Mouse (Mus musculus): ENCODE data around the gene Usp44. TPM values are rescaled to one million over a fixed set of nuclear protein-coding genes. Genes with fewer than 3 reads are reported as not detected.
A peak's percentile ranks its signal among the peaks of the same experiment; 100 is the strongest.
"Not testable (repeated sequence)": the region's sequence is repeated elsewhere in the genome, so short reads cannot be mapped to it uniquely, and the experiment has no call there.

Gene Usp44
- not detected in 2 replicates for total RNA-seq (2017)

DNA sequence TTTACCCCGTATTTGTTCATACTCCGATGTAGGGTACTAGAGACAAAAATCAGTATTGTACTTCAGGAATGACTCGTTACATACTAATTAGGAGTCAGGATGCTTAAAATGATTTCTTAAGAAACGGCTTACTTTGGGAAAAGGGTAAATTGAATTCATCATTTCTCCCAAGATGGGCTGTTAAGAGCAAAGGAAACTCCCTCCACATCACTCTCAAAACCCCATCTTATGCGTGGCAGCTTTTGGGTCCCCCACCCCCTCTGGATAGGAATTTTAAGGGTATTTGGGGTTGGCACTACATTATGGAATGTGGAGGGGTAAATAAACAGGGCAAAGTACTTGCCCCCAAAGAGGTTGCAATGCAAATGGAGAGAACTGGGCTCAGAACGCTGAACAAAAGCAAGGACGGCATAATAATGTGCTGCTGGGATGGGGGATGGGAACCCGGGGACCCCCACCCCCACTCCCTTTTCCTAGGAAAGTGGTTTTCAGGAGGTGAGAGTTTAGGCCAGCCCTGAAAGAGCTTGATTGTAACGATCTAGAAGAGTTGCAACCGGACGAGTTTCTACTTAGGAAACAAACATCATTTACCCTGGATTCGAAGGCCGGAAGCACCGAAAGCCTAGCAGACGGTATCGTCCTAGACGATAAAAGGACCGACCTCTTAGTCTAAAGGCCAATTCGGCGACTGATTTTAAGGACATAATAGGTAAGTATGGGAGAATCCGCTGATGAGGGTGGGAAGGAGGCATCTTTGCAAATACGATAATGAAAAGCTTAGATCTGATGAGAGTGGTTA, at the start of gene Usp44:
Gene Usp44, plus strand, starts transcription at position 625 of the 799 bp plus-strand sequence.
- ATAC-seq (ENCODE audit: extremely low read depth, insufficient number of reproducible peaks, low FRiP score, poor library complexity, severe bottlenecking): no peak

DNA sequence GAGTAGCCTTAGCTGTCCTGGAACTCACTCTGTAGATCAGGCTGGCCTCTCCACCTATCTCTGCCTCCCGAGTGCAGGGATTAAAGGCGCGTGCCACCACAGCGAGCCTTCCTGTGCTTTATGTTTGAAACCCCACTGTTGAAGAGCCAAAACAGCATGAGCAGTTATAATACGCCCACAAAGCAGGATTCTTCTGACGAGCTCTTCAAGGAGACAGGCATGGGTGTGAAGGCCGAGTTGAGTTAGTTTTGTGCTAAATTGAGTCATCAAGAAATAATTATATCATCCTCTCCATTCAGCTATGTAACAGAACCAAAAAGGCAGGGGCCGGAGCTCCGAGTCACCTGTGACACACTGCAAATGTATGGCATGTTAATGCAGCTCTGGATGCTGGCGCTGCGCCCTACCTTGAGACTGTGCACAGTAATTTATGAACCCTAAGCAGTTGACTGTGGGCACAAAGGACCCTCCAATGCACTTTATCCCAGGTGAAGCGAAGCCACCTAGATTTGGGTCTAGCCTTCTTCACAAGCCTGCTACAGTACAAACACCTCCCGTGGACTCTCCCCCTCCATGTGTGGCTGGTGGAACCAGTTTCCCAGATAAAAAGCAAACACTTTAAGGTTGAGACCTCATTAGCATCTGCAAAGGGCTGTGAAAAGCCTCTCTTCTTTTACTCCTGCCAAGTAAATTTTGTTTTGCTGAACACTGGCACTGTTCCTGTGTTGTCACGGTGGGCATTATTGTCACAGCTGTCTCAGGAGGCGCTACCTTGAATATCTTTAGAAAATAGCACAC, 47.9 kb upstream of the Usp44 start:
- ATAC-seq (ENCODE audit: extremely low read depth, insufficient number of reproducible peaks, low FRiP score, poor library complexity, severe bottlenecking): no peak

DNA sequence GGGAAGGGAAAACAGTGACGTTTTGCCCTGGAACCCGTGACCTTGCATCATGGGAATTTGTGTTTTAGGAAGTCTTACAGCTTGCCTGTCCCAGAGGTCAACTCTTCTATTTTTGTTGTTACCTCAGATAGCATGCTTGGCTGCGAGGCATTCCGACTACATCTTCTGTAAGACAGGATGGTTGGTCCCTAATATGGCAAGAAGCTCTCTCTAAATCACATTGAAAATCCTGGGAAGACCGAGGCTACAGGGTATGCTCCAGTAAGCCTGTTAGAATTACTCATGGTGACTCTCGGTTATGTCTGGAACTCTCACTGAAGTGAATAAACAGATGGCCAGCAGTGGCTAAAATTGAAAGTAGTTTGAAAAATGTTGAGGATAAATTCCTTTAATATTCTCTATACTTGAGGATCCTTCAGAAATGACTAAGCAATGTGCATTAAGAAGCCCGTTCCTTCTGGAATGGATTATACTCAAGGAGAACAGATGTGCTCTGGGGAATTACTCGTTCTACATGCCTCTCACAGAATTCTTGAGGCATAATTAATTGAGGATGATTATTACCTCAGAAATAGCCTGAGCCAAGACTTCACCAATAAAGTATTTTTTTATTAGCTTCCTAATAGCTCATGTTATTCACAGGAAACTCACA, 31.5 kb upstream of the Usp44 start:
- no peak for ATAC-seq (ENCODE audit: extremely low read depth, insufficient number of reproducible peaks, low FRiP score, poor library complexity, severe bottlenecking)

DNA sequence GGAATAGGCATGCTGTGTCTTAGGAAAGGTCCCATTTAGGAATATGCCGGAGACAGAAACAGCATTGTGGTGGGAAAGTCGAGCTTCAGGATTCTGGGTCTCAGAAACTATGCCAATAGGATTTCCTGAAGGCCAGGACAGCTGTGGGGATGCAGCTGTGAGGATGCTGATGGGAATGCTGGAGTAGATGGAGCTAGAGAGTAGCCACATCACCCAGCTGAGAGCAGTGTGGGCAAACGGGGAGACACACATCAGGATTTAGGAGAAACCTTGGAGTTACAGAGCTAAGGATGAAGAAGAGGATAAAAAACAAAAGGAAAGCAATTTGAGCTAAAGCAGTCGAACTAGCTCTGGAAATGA, 31.0 kb upstream of the Usp44 start:
- ATAC-seq (ENCODE audit: extremely low read depth, insufficient number of reproducible peaks, low FRiP score, poor library complexity, severe bottlenecking): no peak

DNA sequence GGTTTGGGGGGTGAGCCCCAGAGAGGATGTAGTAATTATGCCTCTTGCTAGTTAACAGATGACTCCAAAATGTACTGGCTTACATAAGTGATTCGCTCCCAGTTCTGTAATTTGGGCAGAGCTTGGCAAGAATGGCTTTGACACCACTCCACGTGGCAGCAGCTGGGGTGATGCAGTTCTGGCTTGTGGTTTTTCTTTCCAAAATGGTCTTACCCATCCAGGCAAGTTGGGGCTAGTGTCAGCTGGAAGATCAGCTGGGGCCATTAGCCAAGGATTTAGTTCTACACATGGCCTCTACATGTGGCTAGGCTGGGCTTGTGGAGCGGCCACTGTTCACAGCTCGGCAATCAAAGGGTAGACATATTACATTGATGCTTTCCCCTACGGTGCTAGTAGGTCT, 30.5 kb upstream of the Usp44 start:
- ATAC-seq (ENCODE audit: extremely low read depth, insufficient number of reproducible peaks, low FRiP score, poor library complexity, severe bottlenecking): no peak

DNA sequence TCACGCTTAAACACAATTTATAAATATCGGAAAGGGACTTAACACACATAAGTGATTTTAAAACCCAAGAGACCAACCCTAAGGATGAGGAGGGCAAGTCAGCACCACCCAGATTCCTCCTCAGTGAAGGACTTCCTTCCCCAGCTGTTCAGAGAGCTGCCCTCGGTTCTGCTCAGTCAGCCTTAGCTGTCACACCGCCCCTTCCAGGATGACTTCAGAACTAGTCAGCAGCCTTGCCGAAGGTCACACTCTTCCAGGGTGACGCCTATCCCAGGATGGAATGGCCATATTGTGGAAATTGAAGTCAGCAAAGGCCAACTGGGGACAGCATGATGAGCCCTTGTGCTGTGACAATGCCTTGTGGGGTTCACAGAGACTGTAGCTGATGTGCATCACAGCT, 28.2 kb upstream of the Usp44 start:
- ATAC-seq (ENCODE audit: extremely low read depth, insufficient number of reproducible peaks, low FRiP score, poor library complexity, severe bottlenecking): no peak

DNA sequence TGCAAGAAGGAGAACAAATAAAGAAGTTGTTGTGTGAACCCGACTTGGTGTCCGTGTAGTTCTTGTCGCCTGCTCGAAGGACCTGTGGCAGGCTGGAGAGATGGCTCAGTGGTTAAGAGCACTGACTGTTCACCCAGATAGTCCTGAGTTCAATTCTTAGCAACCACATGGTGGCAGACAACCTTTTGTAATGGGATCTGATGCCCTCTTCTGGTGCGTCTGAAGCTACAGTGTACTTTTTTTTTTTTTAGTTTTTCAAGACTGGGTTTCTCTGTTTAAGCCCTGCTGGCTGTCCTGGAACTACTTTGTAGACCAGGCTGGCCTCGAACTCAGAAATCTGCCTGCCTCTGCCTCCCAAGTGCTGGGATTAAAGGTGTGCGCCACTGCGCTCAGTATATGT, 21.9 kb upstream of the Usp44 start:
- ATAC-seq (ENCODE audit: extremely low read depth, insufficient number of reproducible peaks, low FRiP score, poor library complexity, severe bottlenecking): not testable (repeated sequence)

DNA sequence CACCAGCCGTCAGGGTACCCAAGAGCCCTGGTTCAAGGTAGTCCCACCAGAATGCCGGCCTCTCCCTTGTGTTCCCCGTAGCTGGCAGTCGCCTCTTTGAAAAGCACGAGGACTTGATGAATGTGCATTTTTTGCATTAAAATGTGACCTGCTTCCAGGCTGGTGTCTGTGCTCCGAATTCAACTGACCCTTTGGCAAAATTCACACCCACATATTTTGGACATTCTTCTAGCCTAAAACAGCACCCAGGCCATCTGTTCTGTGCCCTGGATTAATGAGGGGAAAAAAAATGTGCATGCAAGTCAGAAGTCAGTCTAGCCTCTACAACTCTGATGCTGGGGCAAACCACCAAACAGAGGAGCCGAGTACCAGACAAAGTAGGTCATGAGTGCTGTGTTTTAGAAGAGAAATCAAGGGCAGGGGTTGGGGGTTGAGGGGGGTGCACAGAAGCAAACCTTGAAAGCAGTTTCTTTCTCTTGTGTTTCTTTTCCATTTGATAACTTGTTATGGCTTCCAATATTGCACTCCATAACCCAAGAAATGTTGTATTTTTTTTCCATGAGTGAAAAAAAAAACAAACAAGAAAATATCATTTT, 20.7 kb upstream of the Usp44 start:
- no peak for ATAC-seq (ENCODE audit: extremely low read depth, insufficient number of reproducible peaks, low FRiP score, poor library complexity, severe bottlenecking)

DNA sequence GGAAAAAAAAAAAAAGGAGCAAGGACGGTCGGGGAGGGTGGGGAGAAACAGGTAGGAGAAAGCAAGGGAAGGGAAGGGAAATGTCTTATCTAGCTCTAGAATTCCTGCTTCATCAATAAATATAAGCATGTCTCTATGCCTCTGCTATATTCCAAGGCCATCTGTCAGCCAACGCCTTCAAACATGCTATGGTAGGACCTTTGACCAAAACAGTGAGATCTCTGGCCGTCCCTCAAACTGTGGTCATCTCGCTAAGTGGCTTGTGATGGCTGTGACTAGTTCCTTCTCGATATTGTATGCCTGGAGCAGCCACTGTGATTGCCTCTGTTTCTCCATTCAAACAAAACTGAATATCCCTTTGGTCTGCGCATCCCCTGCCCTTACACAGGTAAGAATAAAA, 19.3 kb upstream of the Usp44 start:
- no peak for ATAC-seq (ENCODE audit: extremely low read depth, insufficient number of reproducible peaks, low FRiP score, poor library complexity, severe bottlenecking)

DNA sequence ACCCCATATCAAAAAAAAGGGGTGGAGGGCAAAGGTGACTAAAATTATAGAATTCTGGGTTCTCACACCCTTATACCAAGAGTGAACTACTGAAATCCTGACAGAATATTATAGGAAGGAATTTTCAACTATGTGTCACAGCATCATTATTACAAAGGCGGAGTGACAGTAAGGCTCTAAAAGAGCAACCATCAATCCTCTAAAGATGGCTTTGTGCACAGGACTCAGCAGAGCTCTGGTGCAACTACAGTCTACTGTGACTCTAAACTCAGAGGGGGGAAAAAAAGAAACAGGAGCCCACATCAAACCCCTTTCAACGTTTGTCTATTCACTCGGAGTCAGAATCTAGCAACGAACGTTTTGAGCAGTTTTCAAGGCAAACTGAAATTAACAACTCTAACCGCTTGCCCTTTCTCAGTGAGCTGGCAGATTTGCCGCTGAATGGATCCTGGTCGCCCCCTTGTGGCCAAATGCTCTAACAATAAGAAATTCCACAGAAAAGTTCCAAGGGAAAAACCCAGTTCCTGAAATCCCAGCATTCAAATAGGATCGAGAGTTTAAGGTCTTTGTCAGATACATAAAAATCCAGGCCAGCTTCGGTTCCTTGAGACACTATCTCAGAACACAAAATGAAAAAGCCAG, 18.5 kb upstream of the Usp44 start:
- ATAC-seq (ENCODE audit: extremely low read depth, insufficient number of reproducible peaks, low FRiP score, poor library complexity, severe bottlenecking): no peak

DNA sequence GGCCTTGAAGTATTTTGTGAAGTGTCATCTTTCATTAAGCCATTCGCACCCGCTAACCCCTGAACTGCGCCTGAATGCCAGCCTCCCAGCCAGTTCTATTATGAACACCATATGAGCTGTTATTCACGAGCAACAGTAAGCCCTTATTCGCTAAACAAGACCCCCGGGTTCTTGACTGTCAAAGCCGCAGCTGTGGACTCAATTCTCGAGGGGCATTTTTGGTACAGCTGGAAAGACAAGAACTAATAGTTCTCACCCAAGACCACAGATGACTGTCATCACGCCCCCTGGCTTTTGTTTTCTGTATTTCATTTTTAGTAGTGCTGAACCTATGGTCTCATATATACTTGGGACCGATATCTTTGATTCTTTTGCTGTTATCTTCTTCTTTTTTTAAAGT, 17.6 kb upstream of the Usp44 start:
- no peak for ATAC-seq (ENCODE audit: extremely low read depth, insufficient number of reproducible peaks, low FRiP score, poor library complexity, severe bottlenecking)

DNA sequence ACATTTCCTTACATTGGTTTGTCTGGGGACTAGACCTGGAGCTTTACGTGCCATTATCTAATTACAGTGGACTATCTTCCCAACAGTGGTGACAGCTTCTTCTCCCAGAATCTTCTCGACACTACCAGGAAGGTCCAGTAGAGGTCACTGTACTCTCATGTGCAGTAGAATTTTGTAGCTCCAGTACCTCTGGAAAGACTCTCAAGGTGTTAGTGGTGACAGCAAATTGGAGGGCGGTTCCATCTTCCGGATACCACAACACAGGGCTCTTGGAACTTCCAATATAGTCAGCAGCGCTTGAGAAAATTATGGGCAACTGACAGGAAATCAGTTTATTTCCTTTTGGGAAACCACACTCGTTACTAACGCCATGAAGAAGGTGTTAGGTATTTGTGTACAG, 12.7 kb upstream of the Usp44 start:
- ATAC-seq (ENCODE audit: extremely low read depth, insufficient number of reproducible peaks, low FRiP score, poor library complexity, severe bottlenecking): peak; percentile 36; the same call in 1 of the 2 replicates

DNA sequence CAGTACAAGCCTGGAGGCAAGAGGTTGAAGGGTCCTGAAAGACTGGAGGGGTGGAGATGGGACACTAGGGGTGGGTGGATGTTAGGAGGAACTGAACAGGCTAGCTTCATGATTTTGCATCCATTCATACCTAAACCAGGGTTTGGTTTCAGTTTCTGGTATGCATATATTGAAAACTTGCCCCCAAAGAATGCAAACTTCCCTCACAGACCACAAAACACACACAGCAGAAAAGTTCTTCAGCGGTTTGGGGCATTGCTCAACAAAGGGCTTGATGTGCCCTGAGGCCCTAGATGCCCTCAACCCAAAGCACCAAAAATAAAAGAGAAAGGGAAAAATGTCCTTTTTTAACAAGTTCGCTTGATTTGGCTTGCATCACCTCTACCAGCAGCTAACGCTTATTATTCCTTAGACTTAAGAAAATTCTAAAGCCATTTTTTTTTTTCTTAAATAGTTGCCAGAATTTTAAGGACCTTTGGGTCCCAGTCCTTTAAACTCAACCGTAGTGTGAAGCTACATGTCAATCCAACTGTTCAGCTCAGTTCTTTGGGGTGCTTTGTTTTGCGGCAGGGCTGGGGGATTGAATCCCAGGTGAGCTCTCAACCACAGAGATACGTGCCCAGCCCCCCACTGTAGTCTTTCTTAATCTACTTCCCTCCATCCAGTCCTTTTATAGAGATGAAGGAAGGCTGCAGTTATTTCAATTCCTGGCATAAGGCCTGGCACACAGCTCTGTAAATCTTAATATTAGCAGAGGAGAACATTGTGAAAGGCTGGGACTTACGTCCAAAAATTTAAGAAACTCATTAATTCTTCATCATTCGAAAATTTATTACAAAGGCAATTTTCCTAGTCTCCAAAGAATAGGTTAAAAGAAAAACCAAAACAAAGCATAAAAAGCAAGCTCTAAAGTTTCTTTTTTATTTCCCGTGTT, 1.2 kb upstream of the Usp44 start:
- no peak for ATAC-seq (ENCODE audit: extremely low read depth, insufficient number of reproducible peaks, low FRiP score, poor library complexity, severe bottlenecking)

DNA sequence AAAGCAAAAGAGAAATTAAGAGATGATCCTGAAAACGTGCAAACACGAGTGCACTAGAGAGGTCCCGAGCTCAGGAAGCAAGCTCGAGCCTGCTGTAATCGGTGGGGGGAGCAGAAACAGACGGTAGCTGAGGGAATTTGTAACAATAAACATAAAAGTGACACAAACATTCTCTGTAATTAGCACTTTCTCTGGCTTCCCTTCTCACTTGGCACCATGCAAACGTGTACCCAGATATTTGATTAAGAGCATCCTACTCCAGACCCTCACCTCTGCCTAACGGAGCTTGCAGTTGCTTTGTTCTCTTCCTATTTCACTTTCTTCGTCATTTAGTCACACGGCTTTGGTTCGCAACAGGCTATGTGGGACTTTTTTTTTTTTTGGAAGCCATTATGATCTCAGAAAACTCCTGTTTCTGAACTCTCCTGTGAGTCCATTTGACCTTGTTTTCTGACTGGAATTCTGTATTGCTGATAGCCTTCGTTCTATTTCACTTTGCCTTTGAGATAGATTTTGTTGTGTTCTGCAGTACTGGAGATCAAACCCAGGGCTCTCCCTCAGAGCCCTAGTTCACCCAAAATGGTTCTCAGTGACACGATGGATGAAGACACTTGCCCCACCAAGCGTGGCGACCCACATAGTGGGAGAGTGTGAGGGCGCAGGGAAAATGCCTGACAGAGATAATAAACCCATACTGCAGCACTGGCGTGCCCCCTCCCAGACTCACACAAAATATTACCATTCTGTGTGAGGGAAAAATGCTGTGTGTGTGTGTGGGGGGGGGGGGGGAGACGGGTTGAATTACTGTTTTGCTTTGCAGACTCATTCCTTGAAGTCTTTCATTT, 597 bp downstream of the Usp44 start:
- no peak for ATAC-seq (ENCODE audit: extremely low read depth, insufficient number of reproducible peaks, low FRiP score, poor library complexity, severe bottlenecking)

DNA sequence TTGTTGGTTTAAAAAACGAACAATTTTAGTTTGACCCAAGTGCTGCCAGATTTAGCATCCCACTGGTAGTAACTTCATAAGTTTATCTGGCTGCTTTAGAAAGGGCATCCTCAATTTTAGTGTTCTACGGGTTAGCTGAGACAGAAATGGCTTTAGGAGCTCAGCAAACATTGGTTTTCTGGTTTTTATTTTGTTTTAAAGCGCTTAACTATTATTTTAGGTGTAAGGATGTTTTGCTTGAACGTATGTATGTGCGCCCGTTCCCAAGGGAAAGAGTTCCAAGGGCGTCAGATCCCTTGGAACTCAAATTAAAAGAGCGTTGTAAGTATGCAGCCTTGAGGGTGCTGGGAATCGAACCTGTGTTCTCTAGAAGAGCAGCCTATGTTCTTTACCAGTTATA, 1.5 kb downstream of the Usp44 start:
- ATAC-seq (ENCODE audit: extremely low read depth, insufficient number of reproducible peaks, low FRiP score, poor library complexity, severe bottlenecking): no peak

DNA sequence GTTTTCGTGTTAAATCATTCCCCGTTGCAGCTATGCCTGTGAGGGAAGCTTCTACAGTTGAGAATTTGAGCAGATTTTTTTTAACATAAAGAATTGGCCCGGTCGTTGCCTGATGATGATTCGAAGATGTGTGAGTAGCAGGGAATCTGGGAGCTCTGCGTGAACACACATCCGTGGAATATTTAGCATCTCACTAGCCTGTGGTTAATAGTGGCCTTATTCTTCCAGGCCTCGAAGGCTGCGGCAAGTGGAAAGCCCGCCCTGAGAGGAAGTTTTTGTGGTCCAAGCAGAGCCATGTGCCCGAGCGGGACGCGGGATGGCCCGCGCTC, 2.0 kb downstream of the Usp44 start:
- no peak for ATAC-seq (ENCODE audit: extremely low read depth, insufficient number of reproducible peaks, low FRiP score, poor library complexity, severe bottlenecking)

DNA sequence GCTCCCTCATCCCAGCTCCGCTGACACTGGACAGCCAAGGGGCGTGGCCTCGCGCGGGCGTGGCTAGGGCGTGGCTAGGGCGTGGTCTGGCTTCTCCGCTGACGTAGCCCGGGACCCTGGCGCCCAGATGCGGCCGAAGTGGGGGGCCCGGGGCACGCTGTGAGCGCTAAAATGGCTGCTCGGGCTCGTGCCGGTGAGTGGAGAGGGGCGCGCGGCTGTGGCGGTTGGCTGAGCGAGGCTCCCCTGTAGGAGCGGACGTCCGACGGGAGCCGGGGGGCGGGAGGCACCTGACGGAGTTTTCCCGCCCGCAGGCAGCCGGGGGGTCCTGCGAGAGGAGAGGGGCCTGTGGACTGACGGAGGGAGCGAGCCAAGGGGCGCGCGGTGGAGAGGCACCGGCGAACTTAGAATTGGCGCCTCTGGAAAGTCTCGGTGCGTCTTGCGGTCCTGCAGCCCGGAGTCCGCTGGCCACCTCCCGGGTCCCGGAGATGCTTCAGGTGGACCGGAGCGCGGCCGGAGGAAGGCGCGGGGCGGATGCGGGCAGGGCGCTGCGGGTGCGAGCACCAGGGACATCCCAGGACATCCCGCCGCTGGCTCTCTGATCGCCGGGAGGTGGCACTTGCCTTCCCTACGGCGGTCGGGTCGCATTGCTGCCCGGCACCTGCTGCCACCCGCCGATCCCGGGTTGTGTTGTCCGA, 2.5 kb downstream of the Usp44 start:
- 0 out of 2 replicates have a peak, but pooled peaks have one; percentile 13 for ATAC-seq (ENCODE audit: extremely low read depth, insufficient number of reproducible peaks, low FRiP score, poor library complexity, severe bottlenecking)

Data from neutrophil, adult 5-6 weeks (primary cell).